Mouse (Mus musculus) heart, embryonic 12.5 days (tissue): ENCODE data around the gene Klrb1b. TPM values are rescaled to one million over a fixed set of nuclear protein-coding genes. Genes with fewer than 3 reads are reported as not detected.
"Not testable (repeated sequence)": the region's sequence is repeated elsewhere in the genome, so short reads cannot be mapped to it uniquely, and the experiment has no call there.

ENCODE experiments used
- ATAC-seq: fragments of 200-750 bp; cut with Nextera tagmentation; 2 replicates; pipeline ENCODE4 v1.8.0; 2017; ENCODE audit warnings: moderate TSS enrichment, moderate library complexity; ENCODE audit not compliant: insufficient number of reproducible peaks, low FRiP score
- H3K27ac ChIP-seq: fragments of 300-500 bp; sonication (generic); 2 replicates; pipeline ENCODE4 v1.5.1; 2016; ENCODE audit warnings: mild to moderate bottlenecking, moderate library complexity; ENCODE audit not compliant: poor library complexity, severe bottlenecking
- H3K27me3 ChIP-seq: fragments of 300-500 bp; sonication (generic); replicated peaks from 2 replicates; pipeline ENCODE4 v1.6.1; 2016; ENCODE audit warnings: mild to moderate bottlenecking, moderate library complexity
- H3K36me3 ChIP-seq: fragments of 300-500 bp; sonication (generic); 2 replicates; pipeline ENCODE4 v1.6.1; 2016; ENCODE audit warnings: mild to moderate bottlenecking, moderate library complexity
- H3K4me1 ChIP-seq: fragments of 300-500 bp; sonication (generic); replicated peaks from 2 replicates; pipeline ENCODE4 v1.6.1; 2016; ENCODE audit warnings: mild to moderate bottlenecking
- H3K4me2 ChIP-seq: fragments of 300-500 bp; sonication (generic); 2 replicates; pipeline ENCODE4 v1.6.1; 2016; ENCODE audit warnings: mild to moderate bottlenecking, moderate library complexity
- H3K4me3 ChIP-seq: fragments of 300-500 bp; sonication (generic); 2 replicates; pipeline ENCODE4 v1.5.1; 2016; ENCODE audit warnings: mild to moderate bottlenecking
- H3K9ac ChIP-seq: fragments of 300-500 bp; sonication (generic); 2 replicates; pipeline ENCODE4 v1.6.1; 2016; ENCODE audit warnings: mild to moderate bottlenecking, moderate library complexity
- H3K9me3 ChIP-seq: fragments of 300-500 bp; sonication (generic); replicated peaks from 2 replicates; pipeline ENCODE4 v1.6.1; 2016; ENCODE audit warnings: mild to moderate bottlenecking, moderate library complexity
- WGBS: fragments of 180-500 bp; shearing (Covaris S2); methylation state at CpG from one replicate; pipeline ENCODE4 v1.1.7; 2016; 5-methylcytosine and 5-hydroxymethylcytosine counted together
- polyA plus RNA-seq: library from polyadenylated mRNA; unstranded; fragments of >200 nt; fragmentation: Nextera tagmentation; extraction: Ambion mirVana; gene quantifications from 2 replicates; pipeline ENCODE4 v1.2.1, GENCODE M21; 2016

Gene Klrb1b
- polyA plus RNA-seq, 1 experiment from 2014 or later: not detected

GRCm38 (mm10) chr6:128826781-128827180 lies 650 bp upstream of the Klrb1b start:
- H3K4me3 ChIP-seq: no peak overlapping the region
- H3K9me3 ChIP-seq: no peaks in the 10 kb centered on the region
- H3K27ac ChIP-seq: no peak overlapping the region
- no peaks in the 10 kb centered on the region for H3K27me3 ChIP-seq
- no peak overlapping the region for H3K4me2 ChIP-seq
- no peaks in the 10 kb centered on the region for H3K36me3 ChIP-seq
- ATAC-seq: no peak
- H3K4me1 ChIP-seq: no peaks in the 10 kb centered on the region
- H3K9ac ChIP-seq: no peak overlapping the region
- WGBS: 90% methylated on average over 3 of the region's 3 CpGs

- H3K9me3 ChIP-seq: no peaks in the 10 kb centered on the region
- H3K4me2 ChIP-seq: no peak overlapping the region
- no peak overlapping the region for H3K27ac ChIP-seq
- H3K4me3 ChIP-seq: no peak overlapping the region
- ATAC-seq: no peak
- H3K36me3 ChIP-seq: no peaks in the 10 kb centered on the region
- WGBS: 82% methylated on average over 4 of the region's 4 CpGs
- H3K4me1 ChIP-seq: no peaks in the 10 kb centered on the region
- no peak overlapping the region for H3K9ac ChIP-seq
- no peaks in the 10 kb centered on the region for H3K27me3 ChIP-seq
These were observed 7.9 kb downstream of the Klrb1b start for GRCm38 (mm10) chr6:128818083-128818802.

GRCm38 (mm10) chr6:128808532-128808931 lies 17.6 kb downstream of the Klrb1b start:
- 83% methylated on average over 5 of the region's 5 CpGs for WGBS
- peaks cover 9% of the 10 kb centered on the region; the same call in 1 of the 2 replicates for H3K9me3 ChIP-seq

GRCm38 (mm10) chr6:128807021-128807420 lies 19.1 kb downstream of the Klrb1b start:
- Histone ChIP-seq H3K27ac (no peak overlapping the region), H3K4me3 (no peak overlapping the region), H3K27me3 (no peaks in the 10 kb centered on the region), H3K9ac (no peak overlapping the region), H3K9me3 (peaks cover 9% of the 10 kb centered on the region; the same call in 1 of the 2 replicates), H3K36me3 (no peaks in the 10 kb centered on the region), H3K4me2 (no peak overlapping the region), H3K4me1 (0 out of 2 replicates have a peak, but pooled peaks cover 3% of the 10 kb centered on the region)
- no peak for ATAC-seq
- 69% methylated on average over 3 of the region's 3 CpGs for WGBS

More at GRCm38 (mm10) chr6:128808532-128808931, 17.6 kb downstream of the Klrb1b start:
- Histone ChIP-seq H3K27ac (no peak overlapping the region), H3K4me3 (no peak overlapping the region), H3K4me1 (no peaks in the 10 kb centered on the region), H3K27me3 (no peaks in the 10 kb centered on the region), H3K9ac (no peak overlapping the region), H3K4me2 (no peak overlapping the region), H3K36me3 (no peaks in the 10 kb centered on the region)
- ATAC-seq: no peak

GRCm38 (mm10) chr6:128804823-128805640 lies 21.1 kb downstream of the Klrb1b start:
- H3K36me3 ChIP-seq, H3K9ac ChIP-seq, H3K4me1 ChIP-seq, ATAC-seq, H3K9me3 ChIP-seq, H3K4me3 ChIP-seq, H3K27me3 ChIP-seq, H3K27ac ChIP-seq: not testable (repeated sequence)
- H3K4me2 ChIP-seq: 0 out of 2 replicates have a peak overlapping the region, but pooled peaks have one; percentile 7
- WGBS: 62% methylated on average over 7 of the region's 7 CpGs

GRCm38 (mm10) chr6:128802999-128803857 lies 22.9 kb downstream of the Klrb1b start:
- Histone ChIP-seq H3K9ac (peak overlapping the region; percentile 69; the same call in 1 of the 2 replicates), H3K4me1 (peaks cover 7% of the 10 kb centered on the region; the same call in 1 of the 2 replicates), H3K27me3 (no peaks in the 10 kb centered on the region), H3K36me3 (no peaks in the 10 kb centered on the region), H3K4me3 (peak overlapping the region; percentile 56), H3K4me2 (peak overlapping the region; percentile 75), H3K9me3 (peaks cover 4% of the 10 kb centered on the region; the same call in 1 of the 2 replicates), H3K27ac (no peak overlapping the region)
- ATAC-seq: peak; percentile 92
- WGBS: 7% methylated on average over 26 of the region's 26 CpGs

- WGBS: 13% methylated on average over 10 of the region's 10 CpGs
- H3K27ac ChIP-seq: 0 out of 2 replicates have a peak overlapping the region, but pooled peaks have one; percentile 12
- ATAC-seq: peak; percentile 33
- H3K27me3 ChIP-seq: no peaks in the 10 kb centered on the region
- peaks cover 11% of the 10 kb centered on the region; the same call in 1 of the 2 replicates for H3K4me1 ChIP-seq
- H3K4me2 ChIP-seq: peak overlapping the region; percentile 75
- H3K9ac ChIP-seq: peak overlapping the region; percentile 69
- H3K9me3 ChIP-seq: no peaks in the 10 kb centered on the region
- H3K4me3 ChIP-seq: peak overlapping the region; percentile 56
- no peaks in the 10 kb centered on the region for H3K36me3 ChIP-seq
These were observed 23.6 kb downstream of the Klrb1b start for GRCm38 (mm10) chr6:128802557-128802956.

GRCm38 (mm10) chr6:128800696-128801095 lies 25.4 kb downstream of the Klrb1b start:
- H3K36me3 ChIP-seq, H3K27ac ChIP-seq, H3K4me3 ChIP-seq, H3K9ac ChIP-seq, H3K4me2 ChIP-seq, ATAC-seq, H3K27me3 ChIP-seq, H3K9me3 ChIP-seq: not testable (repeated sequence)
- peaks cover 11% of the 10 kb centered on the region; the same call in 1 of the 2 replicates for H3K4me1 ChIP-seq
- 86% methylated on average over 5 of the region's 5 CpGs for WGBS

- no peaks in the 10 kb centered on the region for H3K9me3 ChIP-seq
- ATAC-seq: no peak
- peak overlapping the region; percentile 66 for H3K4me2 ChIP-seq
- no peaks in the 10 kb centered on the region for H3K36me3 ChIP-seq
- H3K4me1 ChIP-seq: peaks cover 11% of the 10 kb centered on the region; the same call in 1 of the 2 replicates
- no peaks in the 10 kb centered on the region for H3K27me3 ChIP-seq
- WGBS: 19% methylated on average over 7 of the region's 7 CpGs
- H3K4me3 ChIP-seq: peak overlapping the region; percentile 63
- H3K9ac ChIP-seq: peak overlapping the region; percentile 47; the same call in 1 of the 2 replicates
- H3K27ac ChIP-seq: no peak overlapping the region
These were observed 26.2 kb downstream of the Klrb1b start for GRCm38 (mm10) chr6:128799896-128800270.

GRCm38 (mm10) chr6:128799144-128799895 lies 26.8 kb downstream of the Klrb1b start:
- peak overlapping the region; percentile 81 for H3K9ac ChIP-seq
- WGBS: under 1% methylated on average over 49 of the region's 49 CpGs
- H3K27me3 ChIP-seq, H3K36me3 ChIP-seq, H3K9me3 ChIP-seq: not testable (repeated sequence)
- H3K4me3 ChIP-seq: peak overlapping the region; percentile 63
- H3K27ac ChIP-seq: peak overlapping the region; percentile 66
- peak overlapping the region; percentile 66 for H3K4me2 ChIP-seq
- peaks cover 11% of the 10 kb centered on the region; the same call in 1 of the 2 replicates for H3K4me1 ChIP-seq
- ATAC-seq: peak; percentile 82
